8 mouse cellular contexts compared by ENCODE assay signal in the genomic region with DNA sequence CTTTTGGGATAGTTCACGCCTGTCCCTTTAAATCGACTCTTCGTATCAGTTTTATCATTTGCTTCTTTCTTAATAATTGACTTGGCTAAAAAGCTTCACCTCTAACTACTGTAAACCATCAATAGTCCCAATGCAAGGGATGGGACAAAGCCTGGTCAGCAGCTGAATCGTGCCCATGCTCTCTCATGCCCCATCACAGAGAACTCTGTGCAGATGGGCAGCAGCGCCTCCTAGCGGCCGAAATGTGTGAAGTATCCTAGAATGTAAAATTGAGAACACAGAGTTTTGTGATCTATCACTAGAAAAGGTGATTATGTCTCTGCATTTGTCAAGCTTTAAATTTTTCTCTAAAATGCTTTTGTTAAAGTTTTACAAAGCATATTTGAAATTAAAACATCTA.
A peak's percentile ranks its signal among the peaks of the same experiment; 100 is the strongest.
DNase-seq lines count a peak whose midpoint lies in the region; ATAC-seq lines count a peak whose summit lies in the region.

No protein-coding gene starts in this region.

- intact Hi-C loops in heart, postnatal 25 days (cut with DNase I): loop anchor here (2.0 kb wide), 1 partner anchor 570 kb away; no protein-coding TSS in a partner anchor

- DNase-seq in heart, adult 18-20 months: peak; percentile 1 to 30
- no peak for DNase-seq in heart, postnatal 25 days (ENCODE audit: low spot score)
- DNase-seq in ZHBTc4 (ENCODE audit: low read depth, low spot score): peak; percentile 55
- DNase-seq in cerebellum, postnatal 25 days: peak; percentile 76 to 87
- DNase-seq in layer of hippocampus, postnatal 10 days (ENCODE audit: low spot score in 2 of 2): peak; percentile 76 to 83
- DNase-seq in spleen, postnatal 10 days (ENCODE audit: low spot score in 2 of 2): peak; percentile 5 to 66

- ATAC-seq in granulocyte monocyte progenitor cell, adult 5-6 weeks (replicated peaks; ENCODE audit: poor library complexity, severe bottlenecking): peak; percentile 84
- peak; percentile 71 for ATAC-seq in megakaryocyte, adult 5-6 weeks (ENCODE audit: poor library complexity, severe bottlenecking)
